Mouse (Mus musculus): ENCODE data around the gene Olfr70. TPM values are rescaled to one million over a fixed set of nuclear protein-coding genes. Genes with fewer than 3 reads are reported as not detected.

Gene Olfr70
- polyA plus RNA-seq, 1 experiment from 2014 or later: not detected

- no peaks in the 10 kb centered on the region for H3K27me3 ChIP-seq
- H3K4me1 ChIP-seq: peaks cover 16% of the 10 kb centered on the region
- H3K4me3 ChIP-seq: no peak overlapping the region
- no peak overlapping the region for H3K4me2 ChIP-seq (replicated peaks)
- H3K36me3 ChIP-seq: peaks cover 43% of the 10 kb centered on the region
- no peak overlapping the region for H3K27ac ChIP-seq
- no peak overlapping the region for H3K9ac ChIP-seq
- H3K9me3 ChIP-seq: no peaks in the 10 kb centered on the region
- no peak for ATAC-seq (ENCODE audit: insufficient number of reproducible peaks, insufficient read depth, low FRiP score, low TSS enrichment)
- WGBS: 75% methylated on average over 8 of the region's 8 CpGs
Observed at GRCm38 (mm10) chr4:43673703-43674102, 26.9 kb downstream of the Olfr70 start.

GRCm38 (mm10) chr4:43672070-43672469 is 28.5 kb downstream of the Olfr70 start:
- peaks cover 16% of the 10 kb centered on the region for H3K4me1 ChIP-seq
- H3K9ac ChIP-seq: no peak overlapping the region
- H3K4me2 ChIP-seq (replicated peaks): no peak overlapping the region
- peaks cover 4% of the 10 kb centered on the region; the same call in 1 of the 2 replicates for H3K27me3 ChIP-seq
- peaks cover 27% of the 10 kb centered on the region for H3K36me3 ChIP-seq
- no peak overlapping the region for H3K27ac ChIP-seq
- H3K4me3 ChIP-seq: no peak overlapping the region
- no peak for ATAC-seq (ENCODE audit: insufficient number of reproducible peaks, insufficient read depth, low FRiP score, low TSS enrichment)
- no peaks in the 10 kb centered on the region for H3K9me3 ChIP-seq
- WGBS: 6% methylated on average over 2 of the region's 2 CpGs

DNA sequence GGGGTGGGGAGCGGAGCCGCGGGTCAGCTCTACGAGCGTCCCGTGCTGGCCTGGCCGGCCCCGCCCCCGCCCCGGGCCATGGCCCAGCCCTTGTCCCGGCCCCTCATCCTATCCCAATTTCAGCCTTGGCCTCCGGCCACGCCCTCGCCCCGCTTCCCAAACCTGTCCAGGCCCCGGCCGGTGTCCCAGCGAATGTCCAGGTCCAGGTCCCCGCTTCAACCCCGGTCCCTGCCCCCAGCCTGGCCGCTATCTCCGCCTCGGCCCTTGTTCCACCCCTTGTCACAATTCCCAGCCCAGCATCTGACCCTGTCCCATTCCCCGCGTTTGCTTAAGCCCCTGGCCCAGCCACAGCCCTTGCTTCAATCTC is 31.2 kb downstream of the Olfr70 start:
- ATAC-seq (ENCODE audit: insufficient number of reproducible peaks, insufficient read depth, low FRiP score, low TSS enrichment): peak; percentile 71
- peaks cover 17% of the 10 kb centered on the region for H3K27me3 ChIP-seq
- H3K36me3 ChIP-seq: peaks cover 5% of the 10 kb centered on the region; the same call in 1 of the 2 replicates
- H3K27ac ChIP-seq: peak overlapping the region; percentile 68; the same call in 1 of the 2 replicates
- peak overlapping the region; percentile 81 for H3K9ac ChIP-seq
- H3K4me1 ChIP-seq: peaks cover 16% of the 10 kb centered on the region
- peak overlapping the region; percentile 91 for H3K4me2 ChIP-seq (replicated peaks)
- peak overlapping the region; percentile 63 for H3K4me3 ChIP-seq
- no peaks in the 10 kb centered on the region for H3K9me3 ChIP-seq
- WGBS: under 1% methylated on average over 16 of the region's 25 CpGs

- 2% methylated on average over 37 of the region's 41 CpGs for WGBS
- peak; percentile 90 for ATAC-seq (ENCODE audit: insufficient number of reproducible peaks, insufficient read depth, low FRiP score, low TSS enrichment)
- peaks cover 16% of the 10 kb centered on the region for H3K4me1 ChIP-seq
- no peaks in the 10 kb centered on the region for H3K9me3 ChIP-seq
- H3K36me3 ChIP-seq: 0 out of 2 replicates have a peak, but pooled peaks cover under 1% of the 10 kb centered on the region
- H3K27me3 ChIP-seq: peaks cover 18% of the 10 kb centered on the region
- peak within 1 kb of the TSS; percentile 63 for H3K4me3 ChIP-seq
- H3K4me2 ChIP-seq (replicated peaks): peak within 1 kb of the TSS; percentile 91
- H3K9ac ChIP-seq: peak within 1 kb of the TSS; percentile 81
- peak within 1 kb of the TSS; percentile 68; the same call in 1 of the 2 replicates for H3K27ac ChIP-seq
Observed at GRCm38 (mm10) chr4:43668782-43669427, 31.7 kb downstream of the Olfr70 start, which contains the start of the genes Tmem8b and Fam221b. Gene Tmem8b, plus strand, starts transcription at chr4:43668971. Gene Fam221b, minus strand, starts transcription at chr4:43669145.

DNA sequence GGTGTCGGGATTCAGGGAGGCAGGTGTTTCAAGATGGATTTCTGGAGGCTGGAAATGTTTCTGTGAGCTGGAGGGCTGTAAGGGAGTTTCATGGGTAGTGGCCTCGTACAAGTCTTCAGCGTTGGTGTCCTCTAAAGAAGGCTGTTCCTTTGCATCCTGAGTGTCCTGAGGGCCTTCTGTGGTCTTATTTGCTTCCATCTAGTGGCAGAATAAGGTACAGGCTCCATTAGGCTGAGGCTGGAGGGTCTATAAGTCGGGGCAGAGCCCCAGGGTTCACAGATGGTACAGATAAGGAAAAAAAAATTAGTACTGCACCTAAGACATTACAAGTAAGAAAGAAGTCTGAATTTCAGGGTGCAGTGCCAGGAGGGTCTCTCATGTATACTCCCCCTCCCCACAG is 34.2 kb downstream of the Olfr70 start:
- Histone ChIP-seq H3K4me1 (peaks cover 16% of the 10 kb centered on the region), H3K27me3 (peaks cover 37% of the 10 kb centered on the region), H3K4me3 (no peak overlapping the region), H3K36me3 (no peaks in the 10 kb centered on the region), H3K9ac (no peak overlapping the region), H3K9me3 (no peaks in the 10 kb centered on the region), H3K4me2 (replicated peaks) (no peak overlapping the region), H3K27ac (no peak overlapping the region)
- no peak for ATAC-seq (ENCODE audit: insufficient number of reproducible peaks, insufficient read depth, low FRiP score, low TSS enrichment)
- 28% methylated on average over 4 of the region's 4 CpGs for WGBS

DNA sequence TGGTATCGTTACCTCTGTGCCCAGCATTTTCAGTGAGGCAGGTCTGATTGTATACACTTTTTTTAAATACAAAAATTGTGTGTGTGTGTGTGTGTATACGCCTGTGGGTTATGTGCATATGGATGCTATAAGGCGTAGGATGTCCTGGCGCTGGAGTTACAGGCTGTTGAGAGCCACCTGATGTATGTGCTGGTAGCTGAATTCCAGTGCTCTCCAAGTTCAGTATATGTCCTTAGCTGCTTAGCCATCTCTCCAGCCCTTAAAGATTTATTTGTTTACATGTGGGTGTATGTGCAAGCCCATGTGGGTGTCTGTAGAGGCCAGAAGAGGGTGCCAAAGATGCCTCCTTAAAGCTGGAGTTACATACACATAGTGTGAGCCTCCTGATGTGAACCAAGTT is 43.5 kb downstream of the Olfr70 start:
- peaks cover 19% of the 10 kb centered on the region for H3K4me1 ChIP-seq
- WGBS: 53% methylated on average over 4 of the region's 4 CpGs
- peak overlapping the region; percentile 81 for H3K4me2 ChIP-seq (replicated peaks)
- peak overlapping the region; percentile 62; the same call in 1 of the 2 replicates for H3K4me3 ChIP-seq
- no peak overlapping the region for H3K27ac ChIP-seq
- H3K27me3 ChIP-seq: peaks cover 11% of the 10 kb centered on the region
- ATAC-seq (ENCODE audit: insufficient number of reproducible peaks, insufficient read depth, low FRiP score, low TSS enrichment): no peak
- no peak overlapping the region for H3K9ac ChIP-seq
- H3K9me3 ChIP-seq: no peaks in the 10 kb centered on the region
- H3K36me3 ChIP-seq: no peaks in the 10 kb centered on the region

GRCm38 (mm10) chr4:43656339-43657109 is 44.1 kb downstream of the Olfr70 start, which contains the start of gene Hint2:
Gene Hint2, minus strand, starts transcription at chr4:43656466.
- Histone ChIP-seq H3K27me3 (0 out of 2 replicates have a peak, but pooled peaks cover 5% of the 10 kb centered on the region), H3K36me3 (no peaks in the 10 kb centered on the region), H3K27ac (peak within 1 kb of the TSS; percentile 82), H3K9ac (peak within 1 kb of the TSS; percentile 75), H3K4me3 (peak within 1 kb of the TSS; percentile 62), H3K4me2 (replicated peaks) (peak within 1 kb of the TSS; percentile 81), H3K9me3 (no peaks in the 10 kb centered on the region), H3K4me1 (peaks cover 19% of the 10 kb centered on the region)
- ATAC-seq (ENCODE audit: insufficient number of reproducible peaks, insufficient read depth, low FRiP score, low TSS enrichment): peak; percentile 95
- under 1% methylated on average over 34 of the region's 34 CpGs for WGBS

DNA sequence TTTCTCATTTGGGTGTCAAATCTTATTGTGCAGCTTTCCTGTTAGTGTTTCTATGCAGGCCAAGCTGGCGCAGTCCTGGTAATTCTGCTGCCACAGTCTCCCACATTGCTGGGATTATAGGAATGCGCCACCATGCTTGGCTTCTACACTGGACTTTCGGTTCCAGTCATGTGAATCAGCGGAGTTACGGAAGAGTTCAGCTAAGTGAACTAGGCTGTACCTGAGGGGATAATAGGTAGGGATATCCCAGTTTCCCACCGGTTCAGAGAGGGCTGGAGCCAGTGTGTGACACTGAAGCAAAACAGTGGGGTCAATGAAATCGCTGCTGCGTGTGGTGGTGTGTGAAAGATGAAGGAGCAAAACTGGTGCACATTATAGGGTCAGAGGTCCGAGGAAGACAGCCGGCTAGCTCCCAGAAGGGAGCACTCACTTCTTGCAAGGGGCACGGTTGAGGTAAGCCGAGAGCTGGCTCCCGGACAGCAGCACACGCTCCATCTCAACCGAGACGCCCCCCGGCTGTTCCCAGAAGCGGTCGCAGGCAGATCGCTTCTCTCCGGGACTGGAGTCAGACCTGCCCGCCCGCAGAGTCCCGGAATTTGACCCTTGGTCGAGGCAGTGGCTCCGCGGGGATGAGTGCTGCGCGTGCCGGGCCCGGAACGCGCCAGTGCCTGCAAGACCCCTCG is 44.8 kb downstream of the Olfr70 start:
- Histone ChIP-seq H3K27me3 (no peaks in the 10 kb centered on the region), H3K9me3 (no peaks in the 10 kb centered on the region), H3K27ac (peak overlapping the region; percentile 82), H3K9ac (peak overlapping the region; percentile 75), H3K4me2 (replicated peaks) (peak overlapping the region; percentile 81), H3K4me3 (peak overlapping the region; percentile 62), H3K4me1 (peaks cover 19% of the 10 kb centered on the region), H3K36me3 (no peaks in the 10 kb centered on the region)
- WGBS: 5% methylated on average over 34 of the region's 34 CpGs
- no peak for ATAC-seq (ENCODE audit: insufficient number of reproducible peaks, insufficient read depth, low FRiP score, low TSS enrichment)

DNA sequence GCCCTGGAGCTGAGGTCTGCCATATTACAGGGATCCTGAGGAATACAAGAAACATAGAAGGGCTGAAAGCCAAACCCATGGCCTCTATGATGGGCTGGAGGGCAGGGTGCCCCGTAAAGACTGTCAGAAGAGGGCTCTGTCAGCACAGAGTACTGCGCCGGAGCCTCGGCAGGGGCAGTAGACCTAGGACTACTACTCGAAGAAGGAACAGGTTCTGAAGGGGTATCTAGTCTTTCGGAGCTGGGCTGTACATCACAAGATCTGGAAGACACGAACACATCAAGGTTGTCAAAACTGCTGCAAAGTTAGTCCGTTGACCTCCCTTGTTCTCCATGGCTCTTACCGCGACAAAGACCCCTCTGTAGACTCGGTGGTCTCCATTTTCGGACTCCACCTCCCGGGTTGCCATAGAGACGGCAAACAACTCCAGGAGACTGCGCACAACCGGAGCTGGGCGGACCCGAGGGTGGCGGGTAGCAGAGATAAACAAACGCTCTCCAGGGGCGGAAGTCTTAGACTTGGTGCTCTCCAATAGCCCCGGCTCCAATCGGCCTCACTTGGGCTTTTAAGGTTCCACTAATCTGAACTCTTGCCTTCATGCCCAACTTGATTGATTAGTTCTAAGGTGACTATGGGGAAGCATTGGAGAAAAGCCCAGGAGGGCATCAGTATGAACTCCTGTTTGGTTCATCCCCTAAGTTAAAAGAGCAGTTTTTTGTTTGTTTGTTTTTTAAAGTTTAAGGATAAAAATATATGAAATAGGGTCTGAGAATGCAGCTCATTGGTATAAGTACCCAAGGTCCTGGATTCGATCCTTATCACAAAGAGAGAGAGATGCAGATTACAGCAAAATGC is 47.2 kb downstream of the Olfr70 start, which contains the start of gene Spag8:
Spag8 (minus strand) TSS at position 434 of the 855 bp plus-strand sequence.
- H3K4me2 ChIP-seq (replicated peaks): peak within 1 kb of the TSS; percentile 45

DNA sequence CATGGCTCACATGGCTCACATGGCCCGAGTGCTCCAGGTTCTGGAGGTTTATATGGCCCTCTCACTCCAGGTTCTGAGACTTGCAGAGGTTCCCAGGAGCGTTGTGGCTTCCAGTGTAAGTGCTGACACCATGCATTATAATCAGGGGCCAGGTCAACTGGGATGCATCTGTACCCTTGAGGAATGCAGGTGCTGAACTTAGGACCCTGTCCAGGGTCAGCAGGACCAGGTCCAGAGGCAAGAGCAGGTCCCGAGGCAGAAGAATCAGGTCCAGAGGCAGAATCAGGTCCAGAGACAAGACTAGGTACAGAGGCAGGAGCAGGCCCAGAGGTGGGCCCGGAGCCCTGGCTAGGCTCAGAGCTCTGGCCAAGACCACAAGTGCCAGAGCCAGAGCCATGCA is 47.9 kb downstream of the Olfr70 start:
- Histone ChIP-seq H3K4me2 (replicated peaks) (peak overlapping the region; percentile 45), H3K9ac (no peak overlapping the region), H3K27me3 (no peaks in the 10 kb centered on the region), H3K36me3 (peaks cover 17% of the 10 kb centered on the region), H3K4me1 (peaks cover 19% of the 10 kb centered on the region), H3K4me3 (peak overlapping the region; percentile 26; the same call in 1 of the 2 replicates), H3K9me3 (peaks cover 7% of the 10 kb centered on the region), H3K27ac (no peak overlapping the region)
- ATAC-seq (ENCODE audit: insufficient number of reproducible peaks, insufficient read depth, low FRiP score, low TSS enrichment): no peak
- 92% methylated on average over 4 of the region's 4 CpGs for WGBS

More for the DNA sequence above, 47.2 kb downstream of the Olfr70 start, which contains the start of gene Spag8:
- peaks cover 19% of the 10 kb centered on the region for H3K4me1 ChIP-seq
- H3K27me3 ChIP-seq: no peaks in the 10 kb centered on the region
- H3K27ac ChIP-seq: no peak within 1 kb of the TSS
- WGBS: 12% methylated on average over 24 of the region's 24 CpGs
- no peak for ATAC-seq (ENCODE audit: insufficient number of reproducible peaks, insufficient read depth, low FRiP score, low TSS enrichment)
- peak within 1 kb of the TSS; percentile 26 for H3K4me3 ChIP-seq
- peaks cover 7% of the 10 kb centered on the region for H3K9me3 ChIP-seq
- peaks cover 14% of the 10 kb centered on the region for H3K36me3 ChIP-seq
- no peak within 1 kb of the TSS for H3K9ac ChIP-seq
